In genomic region chr3:15244999-15245398, GRCm38 (mm10) we compare ENCODE assay signal across 9 mouse cellular contexts.
DNase-seq lines count a peak whose midpoint lies in the region; ATAC-seq and TF ChIP-seq lines count a peak whose summit lies in the region.
"Had no signal": no experiment of that assay in that cellular context is flagged by ENCODE, and none has a peak within 500 bp of the region (broad histone marks: within the 10 kb centered on the region; RNA-seq: fewer than 3 reads in every experiment).

No protein-coding gene starts in this region.

- no peaks in the 10 kb centered on the region for H3K36me3 ChIP-seq in kidney, embryonic 15.5 days
- peaks cover 0 to 4% of the 10 kb centered on the region in 2 experiments; a peak in 2 of 4 replicates for H3K36me3 ChIP-seq in MEL (ENCODE audit: control insufficient read depth in 1 of 2, insufficient read depth in 2 of 2, low read length in 2 of 2)
- no peaks in the 10 kb centered on the region for H3K36me3 ChIP-seq in hindbrain, embryonic 15.5 days
- H3K36me3 ChIP-seq in neural tube, embryonic 14.5 days (ENCODE audit: control insufficient read depth, insufficient read depth, low read length): no peaks in the 10 kb centered on the region
- H3K36me3 ChIP-seq: embryonic facial prominence, embryonic 13.5 days had no signal

- no peaks in the 10 kb centered on the region for H3K27me3 ChIP-seq in kidney, embryonic 15.5 days
- no peaks in the 10 kb centered on the region; a peak in 1 of 4 replicates for H3K27me3 ChIP-seq in MEL (ENCODE audit: control insufficient read depth in 1 of 2, insufficient read depth in 2 of 2, low read length in 2 of 2)
- H3K27me3 ChIP-seq in hindbrain, embryonic 15.5 days: no peaks in the 10 kb centered on the region
- H3K27me3 ChIP-seq in neural tube, embryonic 14.5 days (ENCODE audit: control insufficient read depth, insufficient read depth, low read length): no peaks in the 10 kb centered on the region
- H3K27me3 ChIP-seq: embryonic facial prominence, embryonic 13.5 days had no signal

- peak; percentile 8 for DNase-seq in kidney, adult 11 months
- peak; percentile 76 for DNase-seq in MEL (ENCODE audit: low read depth, low spot score)
- DNase-seq in cerebellum, postnatal 36 days: peak; percentile 6 to 26
- DNase-seq in left cerebral cortex, postnatal 25 days (ENCODE audit: low spot score in 2 of 2): peak; percentile 25 to 66
- no peak for DNase-seq in urinary bladder, postnatal 36 days (ENCODE audit: low spot score in 2 of 2)

- H3K4me1 ChIP-seq in kidney, embryonic 15.5 days: no peaks in the 10 kb centered on the region
- peaks cover 2 to 7% of the 10 kb centered on the region in 2 experiments; a peak in 3 of 4 replicates for H3K4me1 ChIP-seq in MEL (ENCODE audit: control insufficient read depth in 1 of 2, insufficient read depth in 2 of 2, low read length in 2 of 2)
- H3K4me1 ChIP-seq in hindbrain, embryonic 15.5 days (replicated peaks): no peaks in the 10 kb centered on the region
- no peaks in the 10 kb centered on the region for H3K4me1 ChIP-seq in neural tube, embryonic 14.5 days (ENCODE audit: control insufficient read depth, insufficient read depth, low read length)
- H3K4me1 ChIP-seq: embryonic facial prominence, embryonic 13.5 days had no signal

- 23% methylated on average over 6 of the region's 6 CpGs for WGBS in kidney, embryonic 15.5 days
- WGBS in hindbrain, embryonic 15.5 days: 24% methylated on average over 6 of the region's 6 CpGs
- 18% methylated on average over 6 of the region's 6 CpGs for WGBS in neural tube, embryonic 14.5 days

- H3K27ac ChIP-seq in kidney, embryonic 15.5 days: no peak overlapping the region
- H3K27ac ChIP-seq in MEL (ENCODE audit: control insufficient read depth, low read depth, low read length): no peak overlapping the region
- no peak overlapping the region for H3K27ac ChIP-seq in hindbrain, embryonic 15.5 days (replicated peaks)
- no peak overlapping the region for H3K27ac ChIP-seq in neural tube, embryonic 14.5 days (ENCODE audit: low read depth, low read length)
- H3K27ac ChIP-seq: embryonic facial prominence, embryonic 13.5 days had no signal

- TF ChIP-seq RAD21 in MEL (IDR thresholded peaks at IDR 0.05; ENCODE audit: low read depth, low read length): peak; percentile 98

- H3K79me2 ChIP-seq in MEL (ENCODE audit: control insufficient read depth, insufficient read depth, low read length, poor library complexity): no peaks in the 10 kb centered on the region

- intact Hi-C loops in left cerebral cortex, postnatal 25 days (cut with DNase I): loop anchor here (5.0 kb wide), 3 partner anchors 373 to 633 kb away; partner anchors contain the start of gene 1810022K09Rik

- no peak overlapping the region for H3K4me2 ChIP-seq in kidney, embryonic 15.5 days
- no peak overlapping the region for H3K4me2 ChIP-seq in hindbrain, embryonic 15.5 days
- H3K4me2 ChIP-seq in neural tube, embryonic 14.5 days (ENCODE audit: low read depth, low read length): no peak overlapping the region
- H3K4me2 ChIP-seq: embryonic facial prominence, embryonic 13.5 days had no signal

- no peaks in the 10 kb centered on the region for H3K9me3 ChIP-seq in kidney, embryonic 15.5 days (replicated peaks)
- no peaks in the 10 kb centered on the region for H3K9me3 ChIP-seq in MEL (replicated peaks; ENCODE audit: insufficient read depth, low read length)
- H3K9me3 ChIP-seq in hindbrain, embryonic 15.5 days: no peaks in the 10 kb centered on the region
- H3K9me3 ChIP-seq in neural tube, embryonic 14.5 days (ENCODE audit: control insufficient read depth, low read length): no peaks in the 10 kb centered on the region
- H3K9me3 ChIP-seq: embryonic facial prominence, embryonic 13.5 days had no signal

- TF ChIP-seq POLR2A in MEL (IDR thresholded peaks at IDR 0.05; ENCODE audit: control insufficient read depth in 1 of 2, insufficient read depth in 1 of 2, low read depth in 1 of 2, low read length in 2 of 2, poor library complexity in 1 of 2): no peak

- no peak overlapping the region for H3K4me3 ChIP-seq in kidney, embryonic 15.5 days (replicated peaks)
- no peak overlapping the region for H3K4me3 ChIP-seq in MEL (ENCODE audit: control insufficient read depth in 1 of 2, insufficient read depth in 1 of 2, low read depth in 2 of 2, low read length in 2 of 2)
- H3K4me3 ChIP-seq in hindbrain, embryonic 15.5 days: no peak overlapping the region
- no peak overlapping the region for H3K4me3 ChIP-seq in neural tube, embryonic 14.5 days (ENCODE audit: low read depth, low read length)
- H3K4me3 ChIP-seq: embryonic facial prominence, embryonic 13.5 days had no signal

- ATAC-seq in kidney, embryonic 15.5 days (replicated peaks; ENCODE audit: low FRiP score): no peak
- ATAC-seq in hindbrain, embryonic 15.5 days (ENCODE audit: low FRiP score, low read depth): peak; percentile 27; the same call in 1 of the 2 replicates
- peak; percentile 75; the same call in 1 of the 2 replicates for ATAC-seq in neural tube, embryonic 14.5 days (ENCODE audit: low read depth)

- no peak for TF ChIP-seq EP300 in MEL (IDR thresholded peaks at IDR 0.05; ENCODE audit: low read depth in 1 of 2, low read length in 2 of 2)

- peak; percentile 36 to 91 (median 74) for TF ChIP-seq CTCF in MEL (IDR thresholded peaks at IDR 0.05 in 2 of 3, conservative IDR thresholded peaks at IDR 0.05 in 1 of 3; ENCODE audit: control insufficient read depth in 1 of 3, insufficient read depth in 1 of 3, low read depth in 2 of 3, low read length in 3 of 3, poor library complexity in 1 of 3, severe bottlenecking in 1 of 3)

- H3K9ac ChIP-seq in kidney, embryonic 15.5 days: no peak overlapping the region
- no peak overlapping the region for H3K9ac ChIP-seq in MEL (ENCODE audit: control insufficient read depth, low read depth, low read length, poor library complexity, severe bottlenecking)
- no peak overlapping the region for H3K9ac ChIP-seq in hindbrain, embryonic 15.5 days
- no peak overlapping the region for H3K9ac ChIP-seq in neural tube, embryonic 14.5 days (replicated peaks; ENCODE audit: low read depth, low read length)
- H3K9ac ChIP-seq: embryonic facial prominence, embryonic 13.5 days had no signal

TF ChIP-seq in MEL, 35 proteins besides CTCF, POLR2A, EP300 and RAD21:
- TF ChIP-seq SIN3A (IDR thresholded peaks at IDR 0.05; ENCODE audit: low read length) (peak; percentile 45), ZC3H11A (IDR thresholded peaks at IDR 0.05; ENCODE audit: low read depth, low read length) (peak; percentile 93), JUND (IDR thresholded peaks at IDR 0.05; ENCODE audit: low read depth, low read length) (0 out of 2 replicates have a peak, but pooled peaks have one; percentile 27), MAX (IDR thresholded peaks at IDR 0.05; ENCODE audit: low read length) (no peak), ELF1 (IDR thresholded peaks at IDR 0.05; ENCODE audit: low read depth, low read length) (0 out of 2 replicates have a peak, but pooled peaks have one; percentile 27), ZNF384 (IDR thresholded peaks at IDR 0.05; ENCODE audit: low read depth, low read length) (no peak), BHLHE40 (IDR thresholded peaks at IDR 0.05; ENCODE audit: borderline replicate concordance, low read depth, low read length) (peak; percentile 66), GATA1 (IDR thresholded peaks at IDR 0.05; ENCODE audit: low read depth, low read length) (0 out of 2 replicates have a peak, but pooled peaks have one; percentile 7), MYC (IDR thresholded peaks at IDR 0.05; ENCODE audit: low read depth, low read length) (0 out of 2 replicates have a peak, but pooled peaks have one; percentile 35), HCFC1 (IDR thresholded peaks at IDR 0.05; ENCODE audit: low read depth, low read length) (0 out of 2 replicates have a peak, but pooled peaks have one; percentile 16), SMC3 (IDR thresholded peaks at IDR 0.05; ENCODE audit: low read depth, low read length) (peak; percentile 94), TCF12 (IDR thresholded peaks at IDR 0.05; ENCODE audit: low read depth, low read length) (0 out of 2 replicates have a peak, but pooled peaks have one; percentile 31), CHD2 (IDR thresholded peaks at IDR 0.05; ENCODE audit: low read length) (no peak)

Comparison
In these comparisons a context has a peak if more than half of its experiments do, and no peak if none do; other contexts are left out.
1. DNase-seq: peak in kidney, adult 11 months (single experiment), MEL (single experiment), cerebellum, postnatal 36 days (2 of 2) and left cerebral cortex, postnatal 25 days (2 of 2); none in urinary bladder, postnatal 36 days (0 of 2).